Mouse (Mus musculus): Measurements from ENCODE around the gene Grin2c.

Grin2c gene

DNA sequence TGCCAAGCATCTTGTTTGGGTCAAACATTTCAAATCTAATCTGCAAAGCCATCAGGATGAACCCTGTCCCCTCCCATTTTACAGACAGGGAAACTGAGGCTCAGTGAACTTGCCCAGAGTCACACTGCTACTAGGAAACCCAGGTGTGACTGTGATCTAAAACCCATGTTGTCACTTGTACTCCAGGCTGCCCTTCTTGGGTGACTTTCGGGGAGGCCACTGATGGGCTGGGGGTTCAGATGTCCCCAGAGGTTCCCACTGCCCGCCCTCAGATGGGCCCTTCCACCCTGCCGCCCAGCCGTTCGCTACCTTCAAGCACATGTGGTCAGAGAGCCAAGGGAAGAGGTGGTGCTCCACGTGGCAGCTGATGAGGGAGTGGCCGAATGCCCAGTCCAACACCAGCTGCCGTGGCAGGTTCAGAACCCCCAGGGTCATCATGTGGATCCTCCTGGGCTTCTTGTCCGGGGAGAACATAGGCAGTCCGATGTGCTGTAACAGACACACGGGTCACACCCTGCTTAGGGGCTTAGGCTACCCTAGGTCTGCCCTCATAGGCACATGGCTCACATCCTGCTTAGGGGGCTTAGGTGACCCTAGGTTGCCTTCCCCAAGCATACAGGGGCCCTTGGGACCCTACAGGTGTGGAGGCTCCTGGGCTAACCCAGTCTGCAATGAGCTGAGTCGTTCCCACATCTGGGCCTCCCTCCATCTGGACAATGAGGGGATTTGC lies 17.0 kb upstream of the Grin2c start:
- DNase-seq (ENCODE audit: inconsistent age in 2 of 2, low spot score in 1 of 2), result peak; percentile 24 to 38

DNA sequence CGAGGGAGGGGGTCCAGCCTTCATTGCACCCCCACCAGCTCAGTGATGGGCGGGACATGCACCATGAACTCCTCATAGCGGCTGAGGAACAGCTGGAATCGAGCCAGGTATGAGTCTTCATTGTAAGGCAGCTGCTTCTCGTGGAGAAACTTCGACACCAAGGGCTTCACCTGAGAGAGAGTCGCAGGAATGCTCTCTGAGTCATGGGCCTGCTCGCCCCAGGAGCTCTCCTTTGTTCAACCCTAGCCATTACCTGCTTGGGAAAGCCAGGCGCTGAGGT lies 16.4 kb upstream of the Grin2c start:
- peak; percentile 54 to 70 for DNase-seq (ENCODE audit: inconsistent age in 2 of 2, low spot score in 1 of 2)

DNA sequence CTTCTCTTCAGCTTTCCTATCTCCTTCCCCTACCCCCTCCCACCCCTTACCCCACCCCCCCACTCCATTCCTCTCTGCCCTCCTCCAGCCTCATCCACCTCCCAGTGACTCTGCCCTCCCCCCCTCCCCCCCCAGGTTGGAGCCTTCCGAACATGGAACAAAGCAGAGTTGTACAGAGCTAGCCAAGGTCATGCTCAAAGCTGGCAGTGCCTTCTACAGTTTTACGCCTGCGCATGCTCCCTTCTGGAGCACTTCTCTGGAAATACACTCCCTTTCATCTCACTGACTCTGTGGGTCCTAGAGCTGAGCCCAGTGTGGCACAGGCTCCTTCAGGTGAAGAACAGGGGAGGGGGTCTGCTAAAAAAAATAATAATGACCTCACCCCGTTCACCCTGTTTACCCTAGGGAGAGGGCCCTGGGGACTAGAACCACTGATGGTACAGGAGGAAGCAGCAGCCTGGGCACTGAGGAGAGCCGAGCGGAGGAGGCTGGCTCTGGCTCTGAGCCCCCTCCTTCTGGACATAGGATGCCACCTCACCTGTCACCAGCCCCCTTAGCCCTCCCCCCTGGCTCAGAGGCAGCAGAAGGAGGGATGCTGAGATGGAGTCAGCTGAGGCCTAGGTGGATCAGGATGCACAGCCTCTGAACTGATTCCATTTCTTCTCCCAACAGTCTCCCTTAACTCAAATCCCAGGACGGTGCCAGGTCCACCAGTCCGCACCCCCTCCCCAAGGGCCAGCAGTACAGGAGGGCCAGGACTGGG lies 15.9 kb upstream of the Grin2c start:
- peak; percentile 81 to 84 for DNase-seq (ENCODE audit: inconsistent age in 2 of 2, low spot score in 1 of 2)

DNA sequence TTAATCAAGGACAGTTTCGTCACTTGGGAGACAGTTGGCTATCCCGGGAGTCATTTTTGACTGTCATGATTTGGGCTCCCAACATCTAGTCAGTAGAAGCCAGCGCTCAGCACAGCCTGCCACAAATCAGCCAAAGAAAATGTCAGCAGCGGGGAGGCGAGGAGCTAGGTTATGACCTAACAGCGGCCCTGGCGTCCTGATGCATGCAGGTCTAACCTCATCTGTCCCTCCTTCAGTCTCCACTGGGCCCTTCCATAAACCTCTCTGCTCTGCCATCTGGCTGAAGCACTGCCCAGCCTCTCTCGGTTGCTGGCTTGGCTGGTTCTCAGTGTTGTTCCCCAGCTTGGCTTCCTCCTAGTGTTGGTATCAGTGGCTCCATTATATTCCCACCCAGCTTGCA lies 15.3 kb upstream of the Grin2c start:
- peak; percentile 89 to 91 for DNase-seq (ENCODE audit: inconsistent age in 2 of 2, low spot score in 1 of 2)

DNA sequence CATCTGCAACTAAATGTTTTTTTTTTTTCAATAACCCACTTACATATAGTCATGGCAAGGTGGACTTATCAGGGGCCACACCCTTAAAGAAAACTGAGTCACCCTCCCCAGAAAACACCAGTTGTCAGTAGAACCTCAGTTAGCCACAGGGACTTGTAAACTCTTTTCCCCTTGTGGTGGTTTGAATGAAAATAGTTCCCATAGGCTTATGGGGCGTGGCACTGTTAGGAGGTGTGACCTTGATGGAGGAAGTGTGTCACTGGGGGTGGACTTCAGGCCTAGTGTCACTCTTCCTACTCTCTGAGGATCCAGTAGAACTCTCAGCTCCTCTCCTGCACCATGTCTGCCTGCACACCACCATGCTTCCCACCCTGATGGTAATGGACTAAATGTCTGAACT lies 12.7 kb upstream of the Grin2c start:
- DNase-seq (ENCODE audit: inconsistent age in 2 of 2, low spot score in 1 of 2), result peak; percentile 9 to 37

DNA sequence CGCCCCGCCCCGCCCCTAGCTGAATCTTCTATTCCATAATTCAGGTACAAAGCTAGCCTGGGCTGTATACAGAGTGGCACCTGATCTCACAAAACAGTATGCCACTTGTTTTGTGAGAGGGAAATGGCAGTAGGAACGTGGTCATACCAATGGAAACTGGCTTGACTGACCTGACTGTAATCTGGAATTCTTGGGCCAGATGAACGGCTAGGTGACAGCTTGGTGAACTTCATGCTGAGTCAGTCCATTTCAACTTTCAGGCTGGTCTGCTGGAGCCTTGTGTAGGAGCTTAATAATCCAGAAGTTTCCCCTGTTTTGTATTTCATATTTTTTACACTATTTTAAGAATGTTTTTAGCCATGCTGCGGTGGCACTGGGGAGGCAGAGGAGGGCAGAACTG lies 11.1 kb upstream of the Grin2c start:
- DNase-seq (ENCODE audit: inconsistent age in 2 of 2, low spot score in 1 of 2), result peak in 1 of 2 experiments; percentile 66

DNA sequence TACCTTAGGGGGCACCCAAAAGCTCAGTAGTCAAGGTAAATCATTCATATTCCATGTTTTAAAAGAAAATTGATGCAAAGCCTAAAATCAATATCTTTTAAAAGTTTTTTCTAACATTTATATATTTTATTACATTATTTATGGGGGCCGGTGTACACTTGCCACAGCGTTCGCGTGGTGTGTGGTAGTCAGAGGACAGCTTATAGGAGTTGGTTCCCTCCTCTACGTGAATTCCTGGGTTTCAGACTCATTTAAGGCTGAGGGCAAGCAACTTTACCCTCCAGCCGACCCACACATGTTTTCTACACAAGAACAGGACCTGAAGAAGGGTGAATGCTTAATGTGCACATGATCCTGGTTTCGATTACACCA lies 10.5 kb upstream of the Grin2c start:
- no peak for DNase-seq (ENCODE audit: inconsistent age in 2 of 2, low spot score in 1 of 2)

DNA sequence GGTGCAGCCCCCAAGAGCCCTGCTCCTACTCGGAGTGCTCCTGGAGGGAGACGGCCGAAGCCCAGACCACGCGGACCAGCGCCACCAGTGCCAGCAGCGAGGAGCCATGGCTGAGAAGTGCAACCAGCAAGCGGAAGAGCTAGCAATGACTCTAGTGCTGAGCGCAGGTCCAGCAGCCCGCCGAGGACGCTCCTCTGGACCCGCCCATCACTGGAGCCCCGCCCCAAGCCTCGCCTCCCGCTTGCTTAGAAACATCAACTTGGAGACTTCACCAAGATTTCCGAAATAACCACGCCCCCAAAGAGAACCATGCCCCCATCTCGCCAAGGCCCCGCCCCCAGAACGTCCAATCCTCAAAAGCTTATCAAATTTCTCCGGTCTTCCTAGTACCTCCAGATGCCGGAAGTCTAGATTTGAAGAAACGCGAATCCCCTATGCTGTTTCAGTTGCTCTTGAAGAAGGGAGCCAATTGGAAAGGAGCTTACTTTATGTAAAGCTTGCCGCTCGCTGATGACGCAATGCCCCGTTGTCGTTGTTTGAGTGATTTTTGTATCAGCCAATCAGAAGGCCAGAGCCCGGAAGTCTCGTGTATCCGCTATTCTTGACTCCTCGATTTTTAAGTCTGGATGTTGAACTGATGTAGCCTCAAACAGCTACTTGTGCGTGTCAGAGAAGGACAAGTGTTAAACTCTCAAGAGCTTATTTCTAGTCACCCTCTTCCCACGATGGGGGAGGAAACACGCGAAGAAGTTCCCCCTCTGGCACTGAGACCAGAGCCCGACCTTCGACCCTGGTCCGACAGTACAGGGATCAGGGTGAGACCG lies 9.9 kb upstream of the Grin2c start, which contains the start of gene Fdxr:
Gene Fdxr (minus strand): TSS at position 271 of the 824 bp plus-strand sequence.
- DNase-seq (ENCODE audit: inconsistent age in 2 of 2, low spot score in 1 of 2), result peak; percentile 99 to 100

DNA sequence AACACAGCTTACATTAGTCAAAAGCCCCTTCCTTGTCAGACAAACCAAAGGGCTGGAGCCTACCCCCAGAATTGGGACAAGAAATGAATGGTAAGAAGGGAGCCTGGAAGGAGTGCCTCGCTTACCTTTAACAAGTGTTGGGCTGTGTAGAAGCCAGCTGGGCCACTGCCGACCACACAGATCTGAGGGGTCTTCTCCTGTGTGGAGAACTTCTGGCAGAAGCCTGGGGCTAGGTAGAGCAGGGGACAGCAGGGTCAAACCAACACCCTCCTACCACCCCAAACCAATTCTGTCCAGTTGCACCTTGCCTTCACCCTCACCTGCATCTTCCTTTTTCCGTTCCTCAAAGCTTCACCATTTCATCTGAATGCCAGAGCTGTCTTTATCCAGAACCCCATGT lies 8.9 kb upstream of the Grin2c start:
- DNase-seq (ENCODE audit: inconsistent age in 2 of 2, low spot score in 1 of 2), result no peak

DNA sequence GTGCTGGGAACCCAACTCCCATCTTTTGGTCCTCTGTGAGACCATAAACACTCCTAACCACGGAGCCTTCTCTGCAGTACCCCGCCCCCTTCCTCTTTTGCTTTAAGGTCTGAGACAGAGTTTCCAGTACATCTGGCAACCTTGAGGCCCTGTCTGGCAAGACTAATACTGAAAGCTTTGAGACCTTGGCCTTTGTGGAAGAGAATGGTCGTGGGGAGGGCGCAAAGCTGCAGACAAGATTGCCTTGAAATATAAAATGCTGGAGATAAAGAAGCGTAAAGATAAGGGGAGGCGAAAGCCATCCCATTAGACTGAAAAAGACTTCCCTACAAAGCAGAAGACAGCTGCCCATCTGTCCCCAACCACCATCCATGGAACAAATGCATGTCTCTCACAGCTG lies 8.5 kb upstream of the Grin2c start:
- peak; percentile 85 to 93 for DNase-seq (ENCODE audit: inconsistent age in 2 of 2, low spot score in 1 of 2)

DNA sequence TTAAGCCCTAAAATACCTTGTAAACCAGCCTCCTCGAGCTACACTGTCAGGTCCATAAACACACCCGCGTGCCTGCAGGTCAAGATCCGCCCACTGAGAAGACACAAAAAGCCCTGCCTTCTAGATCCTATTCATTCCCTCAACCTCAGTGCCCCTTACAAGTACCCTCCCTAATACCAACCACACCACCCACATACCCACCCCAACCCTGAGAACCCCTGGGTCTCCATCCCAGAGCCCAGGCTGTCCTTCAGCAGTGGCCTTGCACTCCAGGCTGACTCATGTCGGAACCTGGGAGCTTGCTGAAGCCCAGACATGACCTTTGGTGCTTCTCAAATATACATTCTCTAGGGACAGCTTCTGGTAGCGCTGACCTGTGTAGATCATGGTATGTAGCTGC lies 7.7 kb upstream of the Grin2c start:
- peak; percentile 79 to 87 for DNase-seq (ENCODE audit: inconsistent age in 2 of 2, low spot score in 1 of 2)

DNA sequence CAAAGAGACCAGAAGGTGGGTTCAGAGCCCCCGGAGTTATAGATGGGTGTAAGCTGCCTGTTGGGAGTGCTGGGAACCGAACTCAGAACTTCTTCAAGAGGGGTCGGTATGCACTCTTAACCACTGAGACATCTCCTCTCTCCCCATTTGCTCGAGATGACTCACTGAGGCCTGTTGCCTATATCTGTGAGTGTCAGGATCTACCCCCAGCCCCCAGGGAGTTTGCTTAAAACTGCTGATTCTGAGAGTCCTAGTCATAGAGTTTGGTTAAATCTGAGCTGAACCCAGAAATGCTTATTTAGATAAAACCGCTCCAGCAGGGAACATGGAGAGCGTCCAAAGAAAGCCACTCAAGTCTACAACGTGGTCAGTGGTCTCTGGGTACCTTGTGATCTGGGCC lies 7.1 kb upstream of the Grin2c start:
- peak in 1 of 2 experiments; percentile 70 for DNase-seq (ENCODE audit: inconsistent age in 2 of 2, low spot score in 1 of 2)

DNA sequence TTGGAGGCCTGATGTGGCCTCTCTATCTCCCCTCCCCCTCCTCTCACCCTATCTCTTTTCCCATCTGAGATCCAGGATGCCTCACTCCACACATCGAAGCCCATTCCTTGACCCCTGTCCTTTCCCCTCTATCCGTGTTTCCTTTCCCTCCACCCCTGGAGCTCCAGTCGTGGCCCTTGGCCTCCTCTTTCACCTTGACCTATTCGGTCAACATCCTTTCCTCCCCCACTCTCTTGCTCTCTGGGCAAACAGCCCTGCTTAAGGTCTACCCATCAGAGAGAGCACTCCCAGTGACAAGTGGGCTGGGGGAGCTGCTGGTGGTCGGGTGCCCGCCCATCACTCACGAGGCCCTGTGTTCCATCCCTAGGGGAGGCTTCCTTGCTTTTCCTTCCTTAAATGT lies 6.7 kb upstream of the Grin2c start:
- DNase-seq (ENCODE audit: inconsistent age in 2 of 2, low spot score in 1 of 2), result peak; percentile 62 to 81

DNA sequence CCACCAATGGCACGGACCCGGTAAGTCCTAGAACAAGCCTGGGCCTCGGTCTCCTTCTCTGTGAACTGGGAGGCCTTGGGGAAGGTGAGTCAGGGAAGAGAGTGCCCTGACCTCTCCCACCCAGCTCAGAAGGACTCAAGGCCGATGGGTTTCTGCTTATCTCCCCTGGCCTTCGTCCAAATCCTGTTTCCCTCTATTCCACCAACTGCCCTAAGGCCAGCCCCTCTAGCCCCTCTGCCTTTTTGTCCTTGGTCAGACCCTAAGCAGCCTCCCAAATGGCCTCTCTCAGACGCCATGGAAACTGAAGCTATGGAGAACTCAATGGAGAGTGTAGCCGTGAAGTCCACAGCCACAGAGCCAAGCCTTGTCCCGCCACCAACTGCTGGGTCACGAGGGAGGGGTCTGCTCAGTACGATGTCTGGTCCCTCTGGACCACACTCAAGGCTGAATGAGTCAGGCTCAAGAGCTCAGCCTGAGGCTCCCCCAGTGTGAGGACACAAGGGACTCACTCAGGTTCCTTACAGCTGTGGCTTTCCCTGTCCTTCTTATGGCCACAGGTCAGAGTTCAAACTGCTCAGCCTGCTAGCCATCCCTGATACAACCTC lies 6.0 kb upstream of the Grin2c start:
- peak; percentile 89 to 94 for DNase-seq (ENCODE audit: inconsistent age in 2 of 2, low spot score in 1 of 2)

DNA sequence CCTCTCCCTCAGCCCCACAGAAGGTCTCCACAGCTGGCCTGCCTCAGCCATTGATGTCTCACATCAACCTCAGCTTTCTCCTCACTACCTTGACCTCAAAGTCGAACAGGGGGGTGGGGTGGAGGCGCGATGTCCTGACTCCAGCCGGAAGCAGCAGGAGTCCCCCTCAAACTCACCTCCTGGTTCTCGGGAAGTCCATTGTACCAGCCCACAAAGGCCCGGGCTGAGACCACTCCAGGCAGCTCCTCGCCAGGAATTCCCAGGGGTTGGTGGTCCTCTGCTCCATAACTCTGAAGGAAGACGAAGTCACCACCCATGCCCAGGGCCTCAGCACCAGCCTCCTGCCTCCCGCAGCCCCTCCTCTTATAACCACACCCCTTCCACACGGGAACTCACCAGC lies 4.4 kb upstream of the Grin2c start:
- DNase-seq (ENCODE audit: inconsistent age in 2 of 2, low spot score in 1 of 2), result peak; percentile 61 to 72

DNA sequence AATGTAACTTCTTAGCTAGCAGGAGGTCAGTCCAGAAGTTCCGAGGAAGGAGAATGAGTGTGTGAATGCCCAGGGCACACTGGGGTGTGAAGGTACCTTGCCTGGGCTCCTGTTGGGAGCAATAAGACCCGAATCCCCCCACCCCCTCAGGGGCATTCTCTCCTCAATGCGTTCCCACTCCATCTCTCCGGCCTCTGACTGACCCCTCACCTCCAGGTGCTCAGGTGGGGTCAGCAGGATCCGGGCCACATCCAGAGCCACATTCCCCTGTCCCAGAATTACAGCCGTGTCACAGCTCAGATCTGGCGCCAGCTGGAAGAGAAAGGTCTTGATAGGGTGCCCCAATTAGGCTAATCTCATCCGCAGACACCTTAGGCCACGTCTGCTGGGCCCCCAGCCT lies 4.0 kb upstream of the Grin2c start:
- peak; percentile 51 to 70 for DNase-seq (ENCODE audit: inconsistent age in 2 of 2, low spot score in 1 of 2)

DNA sequence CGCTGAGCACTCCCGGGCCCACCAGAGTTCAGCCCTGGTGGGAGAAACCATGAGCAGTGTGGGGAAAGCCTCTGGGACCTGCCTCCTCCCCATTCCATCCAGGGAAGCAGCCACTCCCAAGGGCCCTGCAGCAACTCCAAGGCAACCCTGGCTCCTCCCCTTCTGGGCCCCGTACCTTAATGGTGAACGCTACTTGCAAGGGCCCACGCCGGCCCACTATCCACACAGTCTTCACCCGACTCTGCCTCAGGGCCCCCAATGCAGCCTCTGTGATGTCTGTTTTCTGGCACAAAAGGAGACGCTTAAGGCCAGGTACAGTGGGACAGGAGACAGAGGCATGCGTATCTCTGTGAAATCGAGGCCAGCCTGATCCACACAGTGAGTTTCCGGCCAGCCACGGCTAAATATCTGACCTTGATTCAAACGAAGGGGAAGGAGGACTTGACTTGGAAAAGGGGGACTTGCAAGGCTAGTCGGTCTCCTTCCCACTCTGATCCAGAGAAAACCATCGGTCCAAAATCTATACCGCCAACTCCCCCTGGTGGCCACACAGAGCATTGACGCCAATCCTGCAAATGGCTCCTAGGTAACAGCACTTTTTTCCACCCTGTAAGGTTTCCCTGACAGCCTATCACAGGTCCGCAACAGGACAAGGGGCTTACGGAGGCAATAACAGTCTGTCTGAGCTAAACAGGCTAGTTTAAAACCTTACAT lies 3.3 kb upstream of the Grin2c start:
- peak; percentile 84 to 94 for DNase-seq (ENCODE audit: inconsistent age in 2 of 2, low spot score in 1 of 2)

DNA sequence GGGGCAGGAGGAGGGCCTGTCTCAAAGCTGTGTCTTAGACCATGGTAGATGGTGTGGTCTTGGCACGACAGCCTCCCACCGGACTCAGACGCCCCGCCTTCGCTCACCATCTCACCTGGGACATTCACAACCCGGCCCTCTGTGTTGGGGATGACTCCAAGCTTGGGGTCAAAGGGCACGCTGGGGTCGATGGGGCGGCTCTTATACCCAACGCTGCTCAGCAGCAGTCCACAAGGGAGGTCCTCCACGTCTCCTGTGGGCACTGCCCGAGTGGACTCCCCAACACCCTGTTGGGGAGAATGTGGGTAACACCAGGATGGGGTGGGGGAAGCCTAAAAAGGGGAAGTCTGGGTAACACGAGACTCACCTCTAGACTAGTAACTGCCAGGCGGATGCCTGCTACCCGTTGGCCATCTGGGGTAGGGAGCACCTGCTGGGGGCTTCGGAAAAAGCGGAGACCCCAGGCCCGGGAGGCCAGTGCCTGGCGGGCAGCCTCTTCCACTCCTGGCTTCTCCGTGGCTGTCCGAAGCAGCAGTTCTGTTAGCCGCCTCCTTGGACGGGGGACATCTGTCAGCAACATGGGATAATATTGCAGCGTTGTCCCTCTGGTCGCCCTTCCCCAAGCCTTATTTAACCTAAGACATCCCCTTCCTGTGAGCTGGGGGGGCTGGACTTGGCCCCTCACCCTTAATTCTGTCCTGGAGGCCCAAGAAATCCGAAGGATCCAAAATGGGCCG lies 2.5 kb upstream of the Grin2c start:
- DNase-seq (ENCODE audit: inconsistent age in 2 of 2, low spot score in 1 of 2), result peak in 1 of 2 experiments; percentile 55

DNA sequence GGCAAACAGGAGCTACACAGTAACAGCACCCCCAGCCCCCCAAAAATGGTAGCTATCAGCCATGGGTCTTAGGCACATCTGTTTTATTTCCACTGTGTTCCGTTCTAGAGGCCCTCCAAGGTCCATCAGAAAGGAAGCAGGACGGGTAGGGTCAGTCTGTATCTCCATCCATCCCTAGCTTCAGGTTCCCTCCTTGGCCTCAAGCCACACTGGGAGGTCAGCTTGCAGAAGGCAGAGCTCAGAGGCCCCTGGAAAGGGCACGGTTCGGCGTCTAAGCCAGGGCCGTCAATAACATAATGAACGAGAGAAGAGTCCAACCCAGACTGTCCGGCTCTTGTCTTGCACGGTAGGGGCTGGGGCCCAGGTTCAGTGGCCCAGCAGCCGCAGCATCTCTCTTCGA lies 915 bp upstream of the Grin2c start:
- DNase-seq (ENCODE audit: inconsistent age in 2 of 2, low spot score in 1 of 2), result peak; percentile 42 to 66

DNA sequence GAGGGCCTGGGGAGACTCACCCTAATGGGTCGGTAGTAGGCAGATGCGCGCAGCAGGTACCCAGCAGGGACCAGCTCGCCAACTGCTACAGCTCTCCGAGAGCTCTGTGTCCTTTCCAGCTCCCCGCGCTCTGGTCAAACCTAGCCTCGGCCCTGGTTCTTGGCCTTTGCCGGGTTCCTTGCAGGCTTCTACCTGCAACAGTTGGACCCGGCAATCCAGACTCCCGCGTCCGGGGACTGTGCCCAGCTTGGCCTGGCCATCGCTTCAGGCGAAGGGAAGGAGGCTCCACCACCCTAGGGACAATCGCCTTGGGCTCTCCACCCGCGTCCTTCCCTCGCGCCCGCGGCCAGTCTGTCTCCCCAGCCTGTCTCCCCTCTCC lies 654 bp downstream of the Grin2c start:
- peak; percentile 66 to 84 for DNase-seq (ENCODE audit: inconsistent age in 2 of 2, low spot score in 1 of 2)

Measured in adrenal gland, adult (tissue).